Comparison of ENCODE assay signal across 9 mouse cellular contexts in genomic region chr14:19986614-19987357, GRCm38 (mm10). TPM values are rescaled to one million over a fixed set of nuclear protein-coding genes. Genes with fewer than 3 reads are reported as not detected.
DNase-seq lines count a peak whose midpoint lies in the region; ATAC-seq and TF ChIP-seq lines count a peak whose summit lies in the region.
"Had no signal": no experiment of that assay in that cellular context is flagged by ENCODE, and none has a peak within 500 bp of the region (broad histone marks: within the 10 kb centered on the region; RNA-seq: fewer than 3 reads in every experiment).

No protein-coding gene starts in this region.

- TF ChIP-seq CTCF in heart, adult 2 months (IDR thresholded peaks at IDR 0.05): no peak

- no peaks in the 10 kb centered on the region for H3K27me3 ChIP-seq in heart, adult 2 months (ENCODE audit: control insufficient read depth, insufficient read depth, low read length)
- no peaks in the 10 kb centered on the region for H3K27me3 ChIP-seq in limb, embryonic 11.5 days (ENCODE audit: control insufficient read depth, insufficient read depth, low read length)
- H3K27me3 ChIP-seq in midbrain, embryonic 12.5 days: no peaks in the 10 kb centered on the region; the same call in 1 of the 2 replicates

- peak overlapping the region; percentile 48 for H3K27ac ChIP-seq in heart, adult 2 months
- H3K27ac ChIP-seq in limb, embryonic 11.5 days (replicated peaks; ENCODE audit: low read depth, low read length): peak overlapping the region; percentile 95
- H3K27ac ChIP-seq in midbrain, embryonic 12.5 days (replicated peaks): peak overlapping the region; percentile 99

- no peak overlapping the region for H3K9ac ChIP-seq in heart, adult 2 months (ENCODE audit: low read depth, low read length)
- peak overlapping the region; percentile 68 for H3K9ac ChIP-seq in limb, embryonic 11.5 days (ENCODE audit: low read length)
- H3K9ac ChIP-seq in midbrain, embryonic 12.5 days (replicated peaks): peak overlapping the region; percentile 49

- peak overlapping the region; percentile 40 for H3K4me2 ChIP-seq in limb, embryonic 11.5 days (ENCODE audit: low read depth, severe bottlenecking)
- peak overlapping the region; percentile 49 for H3K4me2 ChIP-seq in midbrain, embryonic 12.5 days (replicated peaks)

- DNase-seq in ovary, postnatal 36 days (ENCODE audit: low spot score): peak; percentile 30
- no peak for DNase-seq in ovary, postnatal 10 days (ENCODE audit: low spot score)
- DNase-seq in embryo, embryonic 9.5 days (ENCODE audit: extremely low spot score): peak; percentile 98
- peak; percentile 46 to 67 for DNase-seq in heart, adult 2 months
- peak; percentile 54 for DNase-seq in kidney, adult 11 months
- peak; percentile 97 for DNase-seq in limb, embryonic 11.5 days (ENCODE audit: low spot score)
- DNase-seq in spleen, postnatal 10 days (ENCODE audit: low spot score in 2 of 2): peak; percentile 33 to 63

- 16% methylated on average over 13 of the region's 13 CpGs for WGBS in heart, adult 2 months
- WGBS in limb, embryonic 11.5 days: under 1% methylated on average over 13 of the region's 13 CpGs
- 1% methylated on average over 13 of the region's 13 CpGs for WGBS in midbrain, embryonic 12.5 days

- H3K36me3 ChIP-seq in heart, adult 2 months (ENCODE audit: control insufficient read depth, insufficient read depth, low read length): no peaks in the 10 kb centered on the region
- no peaks in the 10 kb centered on the region for H3K36me3 ChIP-seq in limb, embryonic 11.5 days (ENCODE audit: control insufficient read depth, insufficient read depth, low read length)
- no peaks in the 10 kb centered on the region for H3K36me3 ChIP-seq in midbrain, embryonic 12.5 days
- H3K36me3 ChIP-seq: G1E had no signal

- peak overlapping the region; percentile 30 for H3K4me3 ChIP-seq in heart, adult 2 months
- 0 out of 2 replicates have a peak overlapping the region, but pooled peaks have one; percentile 8 for H3K4me3 ChIP-seq in limb, embryonic 11.5 days (ENCODE audit: low read depth, low read length)
- H3K4me3 ChIP-seq in midbrain, embryonic 12.5 days: peak overlapping the region; percentile 33

- H3K9me3 ChIP-seq in limb, embryonic 11.5 days (ENCODE audit: control insufficient read depth, low read length): no peaks in the 10 kb centered on the region
- H3K9me3 ChIP-seq in midbrain, embryonic 12.5 days: no peaks in the 10 kb centered on the region
- H3K9me3 ChIP-seq: G1E had no signal

- TF ChIP-seq EP300 in heart, adult 2 months (IDR thresholded peaks at IDR 0.05; ENCODE audit: insufficient read depth, low read depth, low read length): no peak

- H3K79me2 ChIP-seq in heart, adult 2 months (replicated peaks; ENCODE audit: control insufficient read depth, insufficient read depth, low read length): no peaks in the 10 kb centered on the region

- ATAC-seq in limb, embryonic 11.5 days (ENCODE audit: insufficient number of reproducible peaks, low FRiP score, low TSS enrichment, low read depth): peak; percentile 79
- ATAC-seq in midbrain, embryonic 12.5 days (ENCODE audit: low FRiP score, low read depth): peak; percentile 90

- intact Hi-C loops in heart, adult 2 months (cut with DNase I): no loop called here

- H3K4me1 ChIP-seq in heart, adult 2 months (ENCODE audit: control insufficient read depth, insufficient read depth, low read length): peaks cover 14% of the 10 kb centered on the region
- H3K4me1 ChIP-seq in limb, embryonic 11.5 days (ENCODE audit: control insufficient read depth, insufficient read depth, low read length): peaks cover 25% of the 10 kb centered on the region
- H3K4me1 ChIP-seq in midbrain, embryonic 12.5 days: peaks cover 35% of the 10 kb centered on the region

- no peak for TF ChIP-seq POLR2A in heart, adult 2 months (IDR thresholded peaks at IDR 0.05; ENCODE audit: insufficient read depth, low read depth, low read length)

RNA-seq across cellular contexts. Expression of gene Gng2, which starts 9.4 kb away (rescaled TPM):
- 10 to 100 TPM; 13.0 to 14.9 TPM for total RNA-seq in heart, adult 2 months (2021)
- 11.7 and 19.0 TPM in 2 replicates for polyA plus RNA-seq in heart, adult 2 months (2012; rRNA removed)
- polyA plus RNA-seq in limb, embryonic 11.5 days (2014; fragmentation: Nextera tagmentation; extraction: Ambion mirVana): 69.7 and 73.9 TPM in 2 replicates
- polyA plus RNA-seq in midbrain, embryonic 12.5 days (2016; fragmentation: Nextera tagmentation; extraction: Ambion mirVana): 186 and 195 TPM in 2 replicates

Comparison
In these comparisons a context has a peak if more than half of its experiments do, and no peak if none do; other contexts are left out.
1. H3K27ac ChIP-seq: peak in every context shown above with its lines; median percentile 99 in midbrain, embryonic 12.5 days; 95 in limb, embryonic 11.5 days; 48 in heart, adult 2 months.